Mouse (Mus musculus) heart, postnatal 36 days (tissue): ENCODE data around the gene Arf1. TPM values are rescaled to one million over a fixed set of nuclear protein-coding genes. Genes with fewer than 3 reads are reported as not detected.

Source experiments
- total RNA-seq, 2 experiments: library from RNA; stranded (reverse); gene quantifications; 2 replicates each; pipeline ENCODE4 v1.2.3; 2021

Arf1 gene
- total RNA-seq, 2 experiments from 2014 or later = 257 TPM

Other genes starting within 250 kb of the Arf1 start
- gene Obscn, start 91.9 kb downstream of the Arf1 start, total RNA-seq = 100 to 1,000 TPM; 725 to 820 TPM
- 10 to 100 TPM; 20.4 to 20.5 TPM for gene Iba57, start 64.5 kb downstream of the Arf1 start, total RNA-seq
- 1 to 10 TPM in 1 of 2 experiments, under 1 TPM in 1; 0.97 to 1.0 TPM for gene Gjc2, start 45.1 kb downstream of the Arf1 start, total RNA-seq
- gene Guk1, start 36.1 kb downstream of the Arf1 start, total RNA-seq = 100 to 1,000 TPM in 1 of 2 experiments, 10 to 100 TPM in 1; 88.3 to 117 TPM
- gene Mrpl55, start 25.8 kb downstream of the Arf1 start, total RNA-seq = 100 to 1,000 TPM; 110 to 125 TPM
- 1 to 10 TPM; 9.2 to 9.5 TPM for gene 2310033P09Rik, start 19.9 kb downstream of the Arf1 start, total RNA-seq
- not detected for gene Wnt3a, start 62.5 kb upstream of the Arf1 start, total RNA-seq
- 1 to 10 TPM; 6.0 to 6.2 TPM for gene Wnt9a, start 78.7 kb upstream of the Arf1 start, total RNA-seq
- not detected for gene Prss38, start 147.4 kb upstream of the Arf1 start, total RNA-seq
- gene Jmjd4, start 221.8 kb upstream of the Arf1 start, total RNA-seq = 10 to 100 TPM; 10.8 TPM
- gene Snap47, start 222.9 kb upstream of the Arf1 start, total RNA-seq = 10 to 100 TPM; 33.0 to 37.7 TPM
- 1 to 10 TPM; 4.4 to 4.7 TPM for gene Zfp867, start 244.2 kb upstream of the Arf1 start, total RNA-seq